Mouse (Mus musculus): ENCODE results near the gene Apela. TPM values are rescaled to one million over a fixed set of nuclear protein-coding genes. Genes with fewer than 3 reads are reported as not detected.
A peak's percentile ranks its signal among the peaks of the same experiment; 100 is the strongest.

Apela gene
- polyA plus RNA-seq, 1 experiment from 2014 or later = 0.70 TPM

GRCm38 (mm10) chr8:65064071-65064470 is 26.9 kb upstream of the Apela start:
- 59% methylated on average over 2 of the region's 2 CpGs for WGBS
- Histone ChIP-seq H3K4me2 (ENCODE audit: low read depth, low read length) (no peak overlapping the region), H3K9ac (ENCODE audit: low read length) (no peak overlapping the region), H3K27ac (ENCODE audit: low read length) (no peak overlapping the region), H3K36me3 (ENCODE audit: control insufficient read depth, insufficient read depth, low read length) (no peaks in the 10 kb centered on the region), H3K9me3 (ENCODE audit: control insufficient read depth, low read length) (no peaks in the 10 kb centered on the region), H3K4me3 (ENCODE audit: low read length) (no peak overlapping the region), H3K4me1 (replicated peaks; ENCODE audit: control insufficient read depth, insufficient read depth, low read length) (no peaks in the 10 kb centered on the region), H3K27me3 (ENCODE audit: control insufficient read depth, insufficient read depth, low read depth, low read length) (no peaks in the 10 kb centered on the region)
- ATAC-seq (ENCODE audit: low read depth) = no peak

- no peaks in the 10 kb centered on the region for H3K4me1 ChIP-seq (replicated peaks; ENCODE audit: control insufficient read depth, insufficient read depth, low read length)
These were observed 25.1 kb upstream of the Apela start for GRCm38 (mm10) chr8:65062195-65062594.

GRCm38 (mm10) chr8:65056722-65057121 is 19.6 kb upstream of the Apela start:
- H3K4me3 ChIP-seq (ENCODE audit: low read length) = no peak overlapping the region
- WGBS = 86% methylated on average over 4 of the region's 4 CpGs
- no peaks in the 10 kb centered on the region for H3K9me3 ChIP-seq (ENCODE audit: control insufficient read depth, low read length)
- no peaks in the 10 kb centered on the region for H3K36me3 ChIP-seq (ENCODE audit: control insufficient read depth, insufficient read depth, low read length)
- no peaks in the 10 kb centered on the region for H3K4me1 ChIP-seq (replicated peaks; ENCODE audit: control insufficient read depth, insufficient read depth, low read length)
- H3K9ac ChIP-seq (ENCODE audit: low read length) = no peak overlapping the region
- ATAC-seq (ENCODE audit: low read depth) = no peak
- H3K4me2 ChIP-seq (ENCODE audit: low read depth, low read length) = no peak overlapping the region
- H3K27ac ChIP-seq (ENCODE audit: low read length) = no peak overlapping the region
- no peaks in the 10 kb centered on the region for H3K27me3 ChIP-seq (ENCODE audit: control insufficient read depth, insufficient read depth, low read depth, low read length)

More at GRCm38 (mm10) chr8:65062195-65062594, 25.1 kb upstream of the Apela start:
- no peaks in the 10 kb centered on the region for H3K9me3 ChIP-seq (ENCODE audit: control insufficient read depth, low read length)
- no peak overlapping the region for H3K9ac ChIP-seq (ENCODE audit: low read length)
- H3K27ac ChIP-seq (ENCODE audit: low read length) = no peak overlapping the region
- H3K27me3 ChIP-seq (ENCODE audit: control insufficient read depth, insufficient read depth, low read depth, low read length) = no peaks in the 10 kb centered on the region
- no peak overlapping the region for H3K4me2 ChIP-seq (ENCODE audit: low read depth, low read length)
- ATAC-seq (ENCODE audit: low read depth) = no peak
- 81% methylated on average over 4 of the region's 4 CpGs for WGBS
- H3K4me3 ChIP-seq (ENCODE audit: low read length) = no peak overlapping the region
- no peaks in the 10 kb centered on the region for H3K36me3 ChIP-seq (ENCODE audit: control insufficient read depth, insufficient read depth, low read length)

GRCm38 (mm10) chr8:65053968-65054367 is 16.8 kb upstream of the Apela start:
- ATAC-seq (ENCODE audit: low read depth) = no peak
- no peak overlapping the region for H3K27ac ChIP-seq (ENCODE audit: low read length)
- 71% methylated on average over 5 of the region's 5 CpGs for WGBS

GRCm38 (mm10) chr8:65053554-65053953 is 16.4 kb upstream of the Apela start:
- no peak overlapping the region for H3K9ac ChIP-seq (ENCODE audit: low read length)
- no peaks in the 10 kb centered on the region for H3K27me3 ChIP-seq (ENCODE audit: control insufficient read depth, insufficient read depth, low read depth, low read length)
- no peaks in the 10 kb centered on the region for H3K36me3 ChIP-seq (ENCODE audit: control insufficient read depth, insufficient read depth, low read length)
- H3K4me2 ChIP-seq (ENCODE audit: low read depth, low read length) = no peak overlapping the region
- no peak overlapping the region for H3K27ac ChIP-seq (ENCODE audit: low read length)
- no peaks in the 10 kb centered on the region for H3K9me3 ChIP-seq (ENCODE audit: control insufficient read depth, low read length)
- no peak for ATAC-seq (ENCODE audit: low read depth)
- no peak overlapping the region for H3K4me3 ChIP-seq (ENCODE audit: low read length)
- no peaks in the 10 kb centered on the region for H3K4me1 ChIP-seq (replicated peaks; ENCODE audit: control insufficient read depth, insufficient read depth, low read length)
- 97% methylated on average over 3 of the region's 3 CpGs for WGBS

More at GRCm38 (mm10) chr8:65053968-65054367, 16.8 kb upstream of the Apela start:
- H3K4me1 ChIP-seq (replicated peaks; ENCODE audit: control insufficient read depth, insufficient read depth, low read length) = no peaks in the 10 kb centered on the region
- no peaks in the 10 kb centered on the region for H3K9me3 ChIP-seq (ENCODE audit: control insufficient read depth, low read length)
- H3K9ac ChIP-seq (ENCODE audit: low read length) = no peak overlapping the region
- no peak overlapping the region for H3K4me3 ChIP-seq (ENCODE audit: low read length)
- no peaks in the 10 kb centered on the region for H3K36me3 ChIP-seq (ENCODE audit: control insufficient read depth, insufficient read depth, low read length)
- no peaks in the 10 kb centered on the region for H3K27me3 ChIP-seq (ENCODE audit: control insufficient read depth, insufficient read depth, low read depth, low read length)
- H3K4me2 ChIP-seq (ENCODE audit: low read depth, low read length) = no peak overlapping the region

- Histone ChIP-seq H3K4me3 (ENCODE audit: low read length) (no peak overlapping the region), H3K36me3 (ENCODE audit: control insufficient read depth, insufficient read depth, low read length) (no peaks in the 10 kb centered on the region), H3K27me3 (ENCODE audit: control insufficient read depth, insufficient read depth, low read depth, low read length) (no peaks in the 10 kb centered on the region), H3K9ac (ENCODE audit: low read length) (no peak overlapping the region), H3K27ac (ENCODE audit: low read length) (no peak overlapping the region), H3K4me1 (replicated peaks; ENCODE audit: control insufficient read depth, insufficient read depth, low read length) (no peaks in the 10 kb centered on the region), H3K4me2 (ENCODE audit: low read depth, low read length) (no peak overlapping the region), H3K9me3 (ENCODE audit: control insufficient read depth, low read length) (no peaks in the 10 kb centered on the region)
- 88% methylated on average over 4 of the region's 4 CpGs for whole genome bisulfite sequencing
- ATAC-seq (ENCODE audit: low read depth) = no peak
These were observed 10.7 kb upstream of the Apela start for GRCm38 (mm10) chr8:65047801-65048200.

GRCm38 (mm10) chr8:65047193-65047592 is 10.1 kb upstream of the Apela start:
- H3K9ac ChIP-seq (ENCODE audit: low read length) = no peak overlapping the region
- 92% methylated on average over 4 of the region's 4 CpGs for WGBS
- H3K4me2 ChIP-seq (ENCODE audit: low read depth, low read length) = no peak overlapping the region
- H3K4me1 ChIP-seq (replicated peaks; ENCODE audit: control insufficient read depth, insufficient read depth, low read length) = no peaks in the 10 kb centered on the region
- H3K27ac ChIP-seq (ENCODE audit: low read length) = no peak overlapping the region
- H3K27me3 ChIP-seq (ENCODE audit: control insufficient read depth, insufficient read depth, low read depth, low read length) = no peaks in the 10 kb centered on the region
- no peaks in the 10 kb centered on the region for H3K9me3 ChIP-seq (ENCODE audit: control insufficient read depth, low read length)
- no peaks in the 10 kb centered on the region for H3K36me3 ChIP-seq (ENCODE audit: control insufficient read depth, insufficient read depth, low read length)
- no peak for ATAC-seq (ENCODE audit: low read depth)
- no peak overlapping the region for H3K4me3 ChIP-seq (ENCODE audit: low read length)

- 48% methylated on average over 5 of the region's 5 CpGs for whole genome bisulfite sequencing
- H3K4me3 ChIP-seq (ENCODE audit: low read length) = no peak overlapping the region
- ATAC-seq (ENCODE audit: low read depth) = peak; percentile 72
- H3K27ac ChIP-seq (ENCODE audit: low read length) = no peak overlapping the region
- H3K4me2 ChIP-seq (ENCODE audit: low read depth, low read length) = peak overlapping the region; percentile 18; the same call in 1 of the 2 replicates
- no peaks in the 10 kb centered on the region for H3K36me3 ChIP-seq (ENCODE audit: control insufficient read depth, insufficient read depth, low read length)
- no peaks in the 10 kb centered on the region for H3K4me1 ChIP-seq (replicated peaks; ENCODE audit: control insufficient read depth, insufficient read depth, low read length)
- no peaks in the 10 kb centered on the region for H3K9me3 ChIP-seq (ENCODE audit: control insufficient read depth, low read length)
- no peak overlapping the region for H3K9ac ChIP-seq (ENCODE audit: low read length)
- no peaks in the 10 kb centered on the region for H3K27me3 ChIP-seq (ENCODE audit: control insufficient read depth, insufficient read depth, low read depth, low read length)
These were observed 9.4 kb upstream of the Apela start for GRCm38 (mm10) chr8:65046565-65046964.

- Histone ChIP-seq H3K27me3 (ENCODE audit: control insufficient read depth, insufficient read depth, low read depth, low read length) (no peaks in the 10 kb centered on the region), H3K4me3 (ENCODE audit: low read length) (no peak overlapping the region), H3K9me3 (ENCODE audit: control insufficient read depth, low read length) (no peaks in the 10 kb centered on the region), H3K4me1 (replicated peaks; ENCODE audit: control insufficient read depth, insufficient read depth, low read length) (no peaks in the 10 kb centered on the region), H3K27ac (ENCODE audit: low read length) (no peak overlapping the region), H3K4me2 (ENCODE audit: low read depth, low read length) (no peak overlapping the region), H3K9ac (ENCODE audit: low read length) (no peak overlapping the region), H3K36me3 (ENCODE audit: control insufficient read depth, insufficient read depth, low read length) (no peaks in the 10 kb centered on the region)
- no peak for ATAC-seq (ENCODE audit: low read depth)
- WGBS = 41% methylated on average over 2 of the region's 2 CpGs
These were observed 3.0 kb downstream of the Apela start for GRCm38 (mm10) chr8:65034136-65034535.

GRCm38 (mm10) chr8:65033056-65033455 is 4.1 kb downstream of the Apela start:
- H3K4me1 ChIP-seq (replicated peaks; ENCODE audit: control insufficient read depth, insufficient read depth, low read length) = no peaks in the 10 kb centered on the region
- 71% methylated on average over 13 of the region's 13 CpGs for WGBS
- no peaks in the 10 kb centered on the region for H3K9me3 ChIP-seq (ENCODE audit: control insufficient read depth, low read length)
- H3K4me3 ChIP-seq (ENCODE audit: low read length) = no peak overlapping the region
- H3K36me3 ChIP-seq (ENCODE audit: control insufficient read depth, insufficient read depth, low read length) = no peaks in the 10 kb centered on the region
- no peak overlapping the region for H3K9ac ChIP-seq (ENCODE audit: low read length)
- no peaks in the 10 kb centered on the region for H3K27me3 ChIP-seq (ENCODE audit: control insufficient read depth, insufficient read depth, low read depth, low read length)
- H3K27ac ChIP-seq (ENCODE audit: low read length) = no peak overlapping the region
- ATAC-seq (ENCODE audit: low read depth) = no peak
- no peak overlapping the region for H3K4me2 ChIP-seq (ENCODE audit: low read depth, low read length)

Measured in lung, embryonic 16.5 days (tissue).